Mouse (Mus musculus): Measurements from ENCODE around the gene Prmt3. TPM values are rescaled to one million over a fixed set of nuclear protein-coding genes. Genes with fewer than 3 reads are reported as not detected.

The Prmt3 gene
- total and polyA plus RNA-seq, 3 experiments: 78.5 to 128 (median 112) TPM

- DNase-seq (ENCODE audit: low spot score) (no peak), ATAC-seq (ENCODE audit: extremely low read depth, insufficient number of reproducible peaks, low FRiP score, poor library complexity, severe bottlenecking) (no peak)
- Histone ChIP-seq H3K27me3 (ENCODE audit: insufficient read depth, low read length) (no peaks in the 10 kb centered on the region; the same call in 1 of the 2 replicates), H3K36me3 (replicated peaks) (no peaks in the 10 kb centered on the region), H3K4me3 (ENCODE audit: low read depth, low read length) (no peak overlapping the region), H3K9me3 (replicated peaks) (peaks cover 11% of the 10 kb centered on the region), H3K4me1 (ENCODE audit: insufficient read depth, low read depth, low read length) (no peaks in the 10 kb centered on the region)
- TF ChIP-seq GATA2 (IDR thresholded peaks at IDR 0.05; ENCODE audit: borderline replicate concordance, low read depth, low read length) (no peak), POLR2AphosphoS5 (IDR thresholded peaks at IDR 0.05; ENCODE audit: insufficient replicate concordance, low read depth, low read length) (no peak), GATA1 (IDR thresholded peaks at IDR 0.05; ENCODE audit: borderline replicate concordance, low read length) (no peak), CTCF (IDR thresholded peaks at IDR 0.05; ENCODE audit: low read depth, low read length) (no peak), TAL1 (conservative IDR thresholded peaks at IDR 0.05; ENCODE audit: low read depth, low read length) (no peak)
Measured at GRCm38 (mm10) chr7:49907191-49908171, 129.3 kb downstream of the Prmt3 start.

Other genes with a start within 250 kb of the Prmt3 start
- not detected in 2 replicates for gene Dbx1, start 141.5 kb upstream of the Prmt3 start, total RNA-seq (2014; fragmentation: Nextera tagmentation)
- gene Dbx1, start 141.5 kb upstream of the Prmt3 start, total RNA-seq (2017): 0.17 and 0.33 TPM in 2 replicates
- not detected in 2 replicates for gene Dbx1, start 141.5 kb upstream of the Prmt3 start, polyA plus RNA-seq (2012)
- 35.6 and 38.5 TPM in 2 replicates for gene Htatip2, start 19.2 kb upstream of the Prmt3 start, total RNA-seq (2014; fragmentation: Nextera tagmentation)
- 25.5 and 27.8 TPM in 2 replicates for gene Htatip2, start 19.2 kb upstream of the Prmt3 start, total RNA-seq (2017)
- 13.1 and 14.0 TPM in 2 replicates for gene Htatip2, start 19.2 kb upstream of the Prmt3 start, polyA plus RNA-seq (2012)
- gene Slc6a5, start 131.8 kb downstream of the Prmt3 start, total RNA-seq (2014; fragmentation: Nextera tagmentation): not detected in 2 replicates
- gene Slc6a5, start 131.8 kb downstream of the Prmt3 start, total RNA-seq (2017): 0.06 and 0.11 TPM in 2 replicates
- not detected in 2 replicates for gene Slc6a5, start 131.8 kb downstream of the Prmt3 start, polyA plus RNA-seq (2012)
- not detected in 2 replicates for gene Nell1, start 196.5 kb downstream of the Prmt3 start, total RNA-seq (2014; fragmentation: Nextera tagmentation)
- 0.05 and 0.06 TPM in 2 replicates for gene Nell1, start 196.5 kb downstream of the Prmt3 start, total RNA-seq (2017)
- not detected in 2 replicates for gene Nell1, start 196.5 kb downstream of the Prmt3 start, polyA plus RNA-seq (2012)